Mouse (Mus musculus) forebrain, embryonic 13.5 days (tissue): Measurements from ENCODE around the gene Timeless. TPM values are rescaled to one million over a fixed set of nuclear protein-coding genes. Genes with fewer than 3 reads are reported as not detected.
"Not testable (repeated sequence)": the region's sequence is repeated elsewhere in the genome, so short reads cannot be mapped to it uniquely, and the experiment has no call there.

Experiments used
- ATAC-seq: fragments of 200-750 bp; cut with Nextera tagmentation; 2 replicates; pipeline ENCODE4 v1.8.0; 2017
- H3K27ac ChIP-seq: fragments of 300-500 bp; sonication (generic); 2 replicates; pipeline ENCODE4 v1.5.1; 2015; ENCODE audit warnings: inconsistent platforms, mild to moderate bottlenecking, moderate library complexity
- H3K27me3 ChIP-seq: fragments of 300-500 bp; sonication (generic); 2 replicates; pipeline ENCODE4 v1.6.1; 2015; ENCODE audit warnings: mild to moderate bottlenecking, inconsistent platforms
- H3K36me3 ChIP-seq: fragments of 300-500 bp; sonication (generic); 2 replicates; pipeline ENCODE4 v1.6.1; 2015; ENCODE audit warnings: mild to moderate bottlenecking, inconsistent platforms; ENCODE audit not compliant: poor library complexity, severe bottlenecking
- H3K4me1 ChIP-seq: fragments of 300-500 bp; sonication (generic); 2 replicates; pipeline ENCODE4 v1.6.1; 2015; ENCODE audit warnings: inconsistent platforms
- H3K4me2 ChIP-seq: fragments of 300-500 bp; sonication (generic); 2 replicates; pipeline ENCODE4 v1.6.1; 2015; ENCODE audit warnings: inconsistent platforms, mild to moderate bottlenecking, moderate library complexity
- H3K4me3 ChIP-seq: fragments of 300-500 bp; sonication (generic); 2 replicates; pipeline ENCODE4 v1.5.1; 2015; ENCODE audit warnings: mild to moderate bottlenecking, inconsistent platforms
- H3K9ac ChIP-seq: fragments of 300-500 bp; sonication (generic); 2 replicates; pipeline ENCODE4 v1.6.1; 2015; ENCODE audit warnings: mild to moderate bottlenecking, inconsistent platforms
- H3K9me3 ChIP-seq: fragments of 300-500 bp; sonication (generic); replicated peaks from 2 replicates; pipeline ENCODE4 v1.6.1; 2016; ENCODE audit warnings: inconsistent platforms
- WGBS: fragments of 180-500 bp; shearing (Covaris S2); methylation state at CpG from one replicate; pipeline ENCODE4 v1.1.7; 2015; 5-methylcytosine and 5-hydroxymethylcytosine counted together
- polyA plus RNA-seq: library from polyadenylated mRNA; unstranded; fragments of >200 nt; fragmentation: Nextera tagmentation; extraction: Ambion mirVana; gene quantifications from 2 replicates; pipeline ENCODE4 v1.2.1, GENCODE M21; 2015

Timeless gene
- polyA plus RNA-seq, 1 experiment from 2014 or later: 52.9 TPM

- peak overlapping the region; percentile 77 for H3K9ac ChIP-seq
- H3K27ac ChIP-seq: no peak overlapping the region
- peaks cover 25% of the 10 kb centered on the region for H3K27me3 ChIP-seq
- WGBS: under 1% methylated on average over 53 of the region's 79 CpGs
- H3K4me2 ChIP-seq: peak overlapping the region; percentile 100
- H3K4me1 ChIP-seq: peaks cover 10% of the 10 kb centered on the region
- no peaks in the 10 kb centered on the region for H3K36me3 ChIP-seq
- ATAC-seq: peak; percentile 90
- H3K4me3 ChIP-seq: peak overlapping the region; percentile 74
- H3K9me3 ChIP-seq: no peaks in the 10 kb centered on the region
Observed at GRCm38 (mm10) chr10:128194551-128195461, 37.1 kb upstream of the Timeless start.

- Histone ChIP-seq H3K4me1 (no peaks in the 10 kb centered on the region), H3K4me3 (no peak overlapping the region), H3K9me3 (no peaks in the 10 kb centered on the region), H3K9ac (no peak overlapping the region), H3K27ac (no peak overlapping the region), H3K4me2 (no peak overlapping the region), H3K27me3 (peaks cover 3% of the 10 kb centered on the region), H3K36me3 (peaks cover 8% of the 10 kb centered on the region)
- WGBS: 78% methylated on average over 6 of the region's 6 CpGs
- ATAC-seq: no peak
Observed at GRCm38 (mm10) chr10:128201856-128202255, 30.0 kb upstream of the Timeless start.

- Histone ChIP-seq H3K4me2 (no peak overlapping the region), H3K27ac (no peak overlapping the region), H3K36me3 (peaks cover 8% of the 10 kb centered on the region), H3K9me3 (no peaks in the 10 kb centered on the region), H3K4me3 (no peak overlapping the region), H3K9ac (no peak overlapping the region), H3K4me1 (no peaks in the 10 kb centered on the region), H3K27me3 (no peaks in the 10 kb centered on the region)
- 90% methylated on average over 15 of the region's 15 CpGs for WGBS
- no peak for ATAC-seq
Observed at GRCm38 (mm10) chr10:128204941-128205340, 26.9 kb upstream of the Timeless start.

GRCm38 (mm10) chr10:128208326-128208725 is 23.5 kb upstream of the Timeless start:
- Histone ChIP-seq H3K4me1 (peaks cover 12% of the 10 kb centered on the region), H3K27me3 (0 out of 2 replicates have a peak, but pooled peaks cover 3% of the 10 kb centered on the region), H3K4me3 (no peak overlapping the region), H3K9me3 (no peaks in the 10 kb centered on the region), H3K27ac (no peak overlapping the region), H3K4me2 (no peak overlapping the region), H3K9ac (no peak overlapping the region), H3K36me3 (peaks cover 8% of the 10 kb centered on the region)
- ATAC-seq: no peak
- 95% methylated on average over 10 of the region's 10 CpGs for WGBS

- ATAC-seq: no peak
- Histone ChIP-seq H3K4me3 (no peak overlapping the region), H3K4me1 (peaks cover 12% of the 10 kb centered on the region), H3K9ac (no peak overlapping the region), H3K27me3 (peaks cover 12% of the 10 kb centered on the region), H3K27ac (no peak overlapping the region), H3K4me2 (no peak overlapping the region), H3K9me3 (no peaks in the 10 kb centered on the region), H3K36me3 (peaks cover 8% of the 10 kb centered on the region)
- WGBS: 94% methylated on average over 11 of the region's 11 CpGs
Observed at GRCm38 (mm10) chr10:128209311-128210009, 22.4 kb upstream of the Timeless start.

GRCm38 (mm10) chr10:128210131-128210530 is 21.7 kb upstream of the Timeless start:
- Histone ChIP-seq H3K4me2 (peak overlapping the region; percentile 89; the same call in 1 of the 2 replicates), H3K4me3 (0 out of 2 replicates have a peak overlapping the region, but pooled peaks have one; percentile 64)

GRCm38 (mm10) chr10:128210954-128211353 is 20.9 kb upstream of the Timeless start:
- Histone ChIP-seq H3K4me2 (peak overlapping the region; percentile 89), H3K36me3 (peaks cover 8% of the 10 kb centered on the region), H3K27me3 (peaks cover 17% of the 10 kb centered on the region), H3K4me3 (peak overlapping the region; percentile 64), H3K9ac (peak overlapping the region; percentile 70), H3K27ac (no peak overlapping the region), H3K4me1 (peaks cover 12% of the 10 kb centered on the region), H3K9me3 (no peaks in the 10 kb centered on the region)
- 29% methylated on average over 14 of the region's 14 CpGs for WGBS
- ATAC-seq: 0 out of 2 replicates have a peak, but pooled peaks have one; percentile 9

More at GRCm38 (mm10) chr10:128210131-128210530, 21.7 kb upstream of the Timeless start:
- ATAC-seq: no peak
- H3K27me3 ChIP-seq: peaks cover 17% of the 10 kb centered on the region
- H3K4me1 ChIP-seq: peaks cover 12% of the 10 kb centered on the region
- H3K9me3 ChIP-seq: no peaks in the 10 kb centered on the region
- H3K36me3 ChIP-seq: peaks cover 8% of the 10 kb centered on the region
- WGBS: 89% methylated on average over 2 of the region's 2 CpGs
- no peak overlapping the region for H3K9ac ChIP-seq
- H3K27ac ChIP-seq: no peak overlapping the region

GRCm38 (mm10) chr10:128211390-128212108 is 20.3 kb upstream of the Timeless start, which contains the start of gene Spryd4:
Gene Spryd4 (minus strand): TSS chr10:128211807.
- Histone ChIP-seq H3K9ac (peak within 1 kb of the TSS; percentile 70), H3K9me3 (no peaks in the 10 kb centered on the region), H3K4me2 (peak within 1 kb of the TSS; percentile 89), H3K36me3 (peaks cover 3% of the 10 kb centered on the region), H3K4me3 (peak within 1 kb of the TSS; percentile 64), H3K27ac (peak within 1 kb of the TSS; percentile 57; the same call in 1 of the 2 replicates), H3K27me3 (peaks cover 17% of the 10 kb centered on the region), H3K4me1 (peaks cover 12% of the 10 kb centered on the region)
- under 1% methylated on average over 30 of the region's 30 CpGs for WGBS
- peak; percentile 98 for ATAC-seq

GRCm38 (mm10) chr10:128212148-128212547 is 19.7 kb upstream of the Timeless start:
- peak overlapping the region; percentile 57; the same call in 1 of the 2 replicates for H3K27ac ChIP-seq
- H3K9ac ChIP-seq: peak overlapping the region; percentile 70; the same call in 1 of the 2 replicates
- no peaks in the 10 kb centered on the region for H3K36me3 ChIP-seq
- H3K27me3 ChIP-seq: peaks cover 17% of the 10 kb centered on the region
- no peaks in the 10 kb centered on the region for H3K9me3 ChIP-seq
- peak overlapping the region; percentile 64 for H3K4me3 ChIP-seq
- peak overlapping the region; percentile 89 for H3K4me2 ChIP-seq
- no peak for ATAC-seq
- peaks cover 12% of the 10 kb centered on the region for H3K4me1 ChIP-seq
- WGBS: 49% methylated on average over 6 of the region's 6 CpGs

GRCm38 (mm10) chr10:128212871-128213323 is 19.0 kb upstream of the Timeless start:
- ATAC-seq: peak; percentile 37; the same call in 1 of the 2 replicates
- Histone ChIP-seq H3K27me3 (peaks cover 17% of the 10 kb centered on the region), H3K9me3 (no peaks in the 10 kb centered on the region), H3K4me2 (peak overlapping the region; percentile 54), H3K4me1 (peaks cover 12% of the 10 kb centered on the region), H3K36me3 (no peaks in the 10 kb centered on the region), H3K27ac (no peak overlapping the region), H3K9ac (peak overlapping the region; percentile 47; the same call in 1 of the 2 replicates), H3K4me3 (peak overlapping the region; percentile 23)
- under 1% methylated on average over 18 of the region's 18 CpGs for WGBS

GRCm38 (mm10) chr10:128214112-128214511 is 17.8 kb upstream of the Timeless start:
- not testable (repeated sequence) for ATAC-seq, H3K36me3 ChIP-seq, H3K9me3 ChIP-seq, H3K4me2 ChIP-seq, H3K27ac ChIP-seq, H3K4me3 ChIP-seq, H3K9ac ChIP-seq
- H3K4me1 ChIP-seq: peaks cover 12% of the 10 kb centered on the region
- 88% methylated on average over 4 of the region's 4 CpGs for WGBS
- H3K27me3 ChIP-seq: peaks cover 17% of the 10 kb centered on the region
